Mouse (Mus musculus): ENCODE measurements at regions not wholly inside any gene's neighbourhood (a gene's known extent, or its start where the extent isn't known, plus 50 kb on each side); places are given as distances from the start of the nearest gene placed in this dataset.

- TF ChIP-seq CTCF (IDR thresholded peaks at IDR 0.05; ENCODE audit: extremely low read depth, insufficient read depth, insufficient read length, insufficient replicate concordance) (no peak), POLR2A (IDR thresholded peaks at IDR 0.05; ENCODE audit: low read depth, low read length) (no peak)
Observed at GRCm38 (mm10) chr16:5578333-5578732, 306.8 kb upstream of the Rbfox1 start.

Measured in spleen, adult 2 months (tissue).